Mouse (Mus musculus) spleen, postnatal 14 days (tissue): ENCODE measurements around the gene Pfkfb2.

ENCODE experiments used
- DNase-seq, 2 experiments: peaks; one replicate each; pipeline ENCODE4 v3.0.0; 2021 to 2022; ENCODE audit warnings: low spot score in 2 of 2

The Pfkfb2 gene

DNA sequence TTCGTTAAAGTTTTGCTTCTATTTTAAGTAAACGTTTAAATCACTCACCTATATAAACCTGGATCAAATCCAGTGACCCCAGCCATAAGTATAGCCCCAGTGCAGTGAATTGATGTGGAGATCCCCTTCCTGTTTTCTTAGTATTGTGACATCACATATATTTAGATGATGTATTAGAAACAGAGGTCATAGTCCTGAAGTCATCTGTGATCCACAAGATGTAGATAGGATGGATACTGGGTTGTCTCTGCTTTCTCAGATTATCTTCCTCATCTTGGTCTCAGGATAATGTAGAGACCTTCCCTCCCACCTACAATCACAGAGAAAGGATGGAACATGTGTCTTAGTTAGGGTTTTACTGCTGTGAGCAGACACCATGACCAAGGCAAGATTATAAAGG, at the start of gene Pfkfb2:
TSS of gene Pfkfb2 (minus strand) at position 101 of the 400 bp plus-strand sequence.
- no peak for DNase-seq

DNA sequence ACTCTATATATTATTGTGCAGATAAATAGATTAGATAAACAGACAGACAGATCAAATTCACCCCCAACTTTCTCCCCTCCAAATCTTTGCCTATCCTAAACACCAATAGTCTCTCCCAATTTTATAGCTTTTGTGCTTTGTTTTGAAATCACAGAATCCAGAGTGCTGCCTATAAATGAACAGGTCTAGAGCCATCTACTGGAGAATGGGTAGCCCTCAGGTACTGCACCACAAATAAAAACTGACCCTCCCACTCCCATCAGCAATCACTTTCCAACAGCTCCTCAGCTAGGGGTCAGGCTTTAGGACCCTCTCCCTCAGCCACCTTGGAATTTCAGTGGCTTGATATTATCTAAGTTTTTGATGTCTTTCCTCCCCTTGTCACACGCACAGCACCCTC, 47.6 kb upstream of the Pfkfb2 start:
- no peak for DNase-seq

DNA sequence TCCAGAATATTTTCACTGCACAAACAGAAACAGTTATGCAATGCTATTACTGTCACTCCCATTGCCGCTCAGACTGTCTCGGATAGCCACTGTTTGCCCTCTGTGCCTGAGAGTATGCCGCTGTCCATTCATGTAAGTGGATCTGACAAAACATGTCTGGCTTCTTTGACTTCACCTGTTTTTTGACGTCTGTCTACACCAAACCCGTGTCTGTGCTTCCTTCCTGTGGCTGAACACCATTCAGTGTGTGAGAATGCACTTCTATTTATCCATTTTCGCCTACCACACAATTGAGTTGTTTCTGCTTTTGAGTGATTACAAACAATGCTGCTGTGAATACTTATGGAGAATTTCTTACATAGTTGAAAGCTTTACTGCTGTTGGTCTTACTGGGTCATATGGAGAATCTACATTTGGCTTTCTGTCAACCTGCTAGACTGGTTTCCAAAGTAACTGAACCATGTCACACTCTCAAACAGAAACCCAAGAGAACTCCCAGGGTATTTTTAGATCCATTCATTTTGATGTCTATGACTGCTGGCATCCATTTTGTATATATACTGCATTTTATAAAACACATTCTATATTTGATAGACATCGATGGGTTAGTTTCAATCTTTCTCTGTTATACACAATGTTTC, 46.8 kb upstream of the Pfkfb2 start:
- DNase-seq: no peak

DNA sequence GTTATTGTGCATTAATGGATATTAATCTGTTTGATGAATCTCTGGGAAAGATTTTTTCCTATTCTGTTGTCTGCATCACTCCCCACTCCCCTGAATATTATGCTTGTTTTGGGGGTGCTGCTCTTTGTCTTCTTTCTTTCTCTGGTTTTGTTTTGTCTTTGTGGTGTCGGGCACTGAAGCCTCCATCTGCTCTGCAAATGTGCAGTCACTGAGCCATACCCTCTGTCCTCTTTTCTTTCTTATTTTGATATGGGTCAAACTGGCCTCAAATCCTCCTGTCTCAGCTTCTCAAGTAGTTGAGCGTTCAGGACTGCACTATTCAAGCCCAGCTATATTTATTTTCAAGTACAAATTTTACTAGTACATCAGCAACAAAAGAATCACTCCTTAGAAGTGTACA, 46.2 kb upstream of the Pfkfb2 start:
- no peak for DNase-seq

DNA sequence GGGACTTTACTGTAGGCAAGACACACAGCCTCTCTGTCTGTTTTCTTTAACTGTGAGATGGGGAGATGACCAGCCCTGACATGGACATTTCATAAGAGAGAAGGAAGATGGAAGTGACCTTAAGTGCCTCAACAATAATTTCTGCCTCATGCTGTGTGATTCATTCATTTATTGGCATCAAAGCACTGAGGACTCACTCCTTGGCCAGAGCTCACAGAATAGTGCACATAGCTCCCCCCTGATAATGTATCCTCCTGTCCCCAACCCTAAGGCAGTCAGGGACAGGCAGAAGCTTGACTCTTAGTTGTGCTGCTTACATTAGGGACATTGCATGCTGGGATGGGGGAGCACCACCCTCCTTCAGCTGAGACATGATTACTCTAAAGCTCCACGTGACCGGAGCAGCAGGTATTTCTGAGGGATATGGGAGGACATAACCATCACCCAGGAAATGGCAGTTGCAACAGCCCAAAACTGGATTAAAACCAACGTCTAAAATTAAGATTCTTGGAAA, 42.0 kb upstream of the Pfkfb2 start:
- no peak for DNase-seq

DNA sequence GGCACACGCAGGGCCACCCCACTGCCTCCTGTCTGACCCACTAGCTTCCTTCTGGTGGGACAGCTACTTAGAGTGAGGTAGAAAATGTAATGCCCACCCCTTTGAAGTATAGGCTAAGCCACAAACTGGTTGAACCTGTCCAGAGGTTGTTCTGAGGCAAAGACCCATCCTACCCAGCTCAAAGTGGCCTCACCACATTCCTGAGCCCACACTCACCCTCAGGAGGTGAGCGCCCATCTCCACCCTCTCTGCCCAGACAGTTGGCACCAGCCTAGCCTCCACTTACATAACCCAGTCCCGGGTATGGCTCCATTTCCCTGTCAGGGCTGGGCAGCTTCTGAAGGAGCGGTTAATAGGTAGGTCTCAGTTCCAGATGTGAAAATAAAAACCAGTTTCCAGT, 41.4 kb upstream of the Pfkfb2 start:
- DNase-seq: no peak

DNA sequence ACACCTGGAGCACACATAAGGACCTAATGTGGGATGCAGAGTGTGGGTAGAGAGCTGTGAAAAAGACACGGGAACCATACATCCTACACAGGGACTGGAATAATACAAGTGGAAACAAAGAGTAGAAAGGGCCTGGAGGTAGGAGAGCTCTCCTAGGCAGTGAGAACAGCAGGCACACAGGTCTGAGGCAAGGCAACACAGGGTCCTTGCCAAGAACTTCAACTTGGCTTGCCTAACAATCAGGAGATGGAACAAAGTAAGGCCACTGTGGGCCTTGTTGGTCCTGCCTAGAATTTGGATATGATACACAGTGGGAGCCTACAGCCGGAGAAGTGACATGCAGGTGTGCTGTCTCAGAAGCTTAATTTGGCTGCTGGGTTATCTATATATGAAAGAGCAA, 40.9 kb upstream of the Pfkfb2 start:
- DNase-seq: no peak

DNA sequence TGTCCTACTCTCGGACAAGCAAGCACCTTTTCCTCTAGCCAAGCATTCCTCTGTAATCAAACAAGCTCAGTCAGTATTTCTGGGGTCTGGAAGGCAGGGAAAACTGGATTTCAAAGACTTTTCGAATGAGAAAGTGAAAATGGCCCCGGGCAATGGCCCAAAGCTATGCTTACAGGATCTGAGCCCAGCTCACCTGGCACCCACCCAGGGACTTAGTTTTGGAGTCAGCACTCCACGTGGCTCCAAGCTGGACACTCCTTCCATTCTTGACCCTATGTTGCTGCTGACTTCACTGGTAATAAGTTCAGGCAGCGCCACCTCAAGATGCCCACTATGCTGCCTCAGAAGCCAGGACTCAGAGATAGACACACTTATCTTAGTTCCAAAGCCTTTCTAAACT, 38.0 kb upstream of the Pfkfb2 start:
- no peak for DNase-seq

DNA sequence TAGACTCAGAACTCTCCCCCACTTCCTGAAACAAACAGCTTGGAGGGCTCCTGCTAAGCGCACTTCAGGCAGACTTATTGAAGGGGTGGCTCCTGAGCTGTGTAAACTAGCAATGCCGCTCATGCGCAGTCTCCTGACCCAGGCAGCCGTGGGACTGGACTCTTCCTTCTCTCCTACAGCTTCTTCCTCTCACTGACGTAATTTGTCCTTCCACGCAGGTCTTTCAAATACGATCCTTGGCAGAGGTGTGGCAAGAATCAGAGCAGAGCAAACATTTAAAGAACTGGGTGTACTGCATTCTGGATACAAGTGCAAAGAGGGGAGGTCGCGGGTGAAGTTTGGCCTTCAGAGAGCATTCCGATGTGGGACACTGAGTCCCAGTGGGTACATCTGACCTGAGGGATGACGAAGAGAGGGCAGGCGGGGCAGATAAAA, 35.0 kb upstream of the Pfkfb2 start:
- DNase-seq: no peak

DNA sequence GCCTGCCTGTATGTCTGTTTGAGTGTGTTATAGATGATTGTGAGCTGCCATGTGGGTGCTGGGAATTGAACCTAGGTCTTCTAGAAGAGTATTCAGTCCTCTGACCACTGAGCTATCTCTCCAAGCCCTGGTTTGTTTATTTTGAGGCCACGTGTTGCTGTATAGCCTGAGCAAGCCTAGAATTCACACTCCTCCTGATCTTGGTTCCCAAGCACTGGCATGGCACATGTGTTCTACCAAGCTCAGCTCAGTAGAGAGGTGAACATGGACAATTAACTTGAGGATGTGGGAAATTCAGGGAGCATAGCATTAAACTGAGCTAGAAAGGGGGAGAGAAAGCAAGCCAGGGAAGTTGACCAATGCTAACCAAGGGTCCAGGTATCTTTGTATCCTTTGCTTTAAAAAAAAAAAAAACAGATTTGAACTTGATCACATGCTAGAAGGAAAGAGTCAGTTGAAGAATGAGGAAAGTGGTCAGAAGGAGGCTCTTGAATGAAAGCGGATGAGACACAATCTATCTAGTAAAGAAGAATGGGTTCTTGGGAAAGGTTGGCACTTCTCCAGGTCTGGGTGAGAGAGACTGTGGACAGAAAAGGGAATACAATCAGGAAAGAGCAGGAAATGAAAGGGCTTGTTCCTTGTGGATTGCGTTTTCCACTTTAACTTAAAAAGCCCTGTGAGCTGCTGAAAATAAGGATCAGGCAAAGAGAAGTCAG, 33.1 kb upstream of the Pfkfb2 start:
- DNase-seq: no peak

DNA sequence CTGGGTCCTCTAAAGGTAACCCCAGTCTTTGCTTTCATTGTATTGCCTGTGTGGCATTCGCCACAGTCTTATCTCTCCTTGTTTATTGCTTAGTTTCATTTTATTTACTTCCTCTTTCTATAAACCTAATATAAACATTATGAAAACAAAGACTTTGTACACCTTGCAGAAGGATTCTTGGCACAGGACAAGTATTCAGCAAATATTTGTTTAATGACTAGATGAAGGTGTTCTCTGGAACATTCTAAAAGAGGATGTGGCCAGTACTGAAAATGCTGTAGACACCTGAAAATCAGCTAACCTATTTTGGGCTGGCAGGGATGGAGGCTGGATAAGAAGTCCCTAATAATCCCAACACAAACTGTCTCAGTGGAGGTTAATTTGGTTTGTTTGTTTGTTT, 32.5 kb upstream of the Pfkfb2 start:
- no peak for DNase-seq

DNA sequence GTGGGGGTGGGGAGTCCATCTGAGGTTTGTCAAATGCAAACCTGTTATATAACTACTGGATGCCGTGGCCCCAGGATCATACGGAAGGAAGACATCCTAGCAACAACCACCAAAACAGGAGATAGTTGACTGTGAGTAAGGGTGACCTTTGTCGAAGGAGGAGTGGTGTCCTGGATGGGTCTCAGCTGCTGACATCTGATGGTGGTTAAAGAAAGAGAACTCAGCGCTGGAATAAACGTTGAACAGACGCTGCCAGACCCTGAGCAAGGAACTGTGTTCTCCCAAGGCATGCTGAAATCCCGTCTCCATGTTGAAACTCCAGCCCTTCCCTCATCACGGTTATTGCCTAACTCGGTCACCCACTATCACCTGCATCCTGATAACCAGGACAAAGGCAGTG, 30.6 kb upstream of the Pfkfb2 start:
- no peak for DNase-seq

DNA sequence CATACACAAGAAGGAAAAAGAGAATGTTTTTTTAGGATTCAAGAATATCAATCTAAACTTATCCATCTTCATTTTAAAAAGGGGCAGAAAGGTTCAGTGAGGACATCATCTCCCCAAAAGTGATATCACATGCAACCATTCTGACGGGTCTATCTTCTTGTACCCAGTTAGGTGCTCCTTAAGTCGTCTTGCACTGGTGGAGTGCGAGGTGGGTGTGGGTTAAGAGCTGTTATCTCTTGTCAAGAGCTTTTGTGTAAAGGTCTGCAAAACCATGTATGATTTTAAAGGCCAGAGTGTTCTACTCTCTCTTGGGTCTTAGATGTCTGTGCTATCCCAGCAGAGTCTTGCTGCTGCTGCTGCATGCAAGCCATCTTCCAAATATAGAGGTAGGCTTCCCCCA, 17.8 kb upstream of the Pfkfb2 start:
- no peak for DNase-seq

DNA sequence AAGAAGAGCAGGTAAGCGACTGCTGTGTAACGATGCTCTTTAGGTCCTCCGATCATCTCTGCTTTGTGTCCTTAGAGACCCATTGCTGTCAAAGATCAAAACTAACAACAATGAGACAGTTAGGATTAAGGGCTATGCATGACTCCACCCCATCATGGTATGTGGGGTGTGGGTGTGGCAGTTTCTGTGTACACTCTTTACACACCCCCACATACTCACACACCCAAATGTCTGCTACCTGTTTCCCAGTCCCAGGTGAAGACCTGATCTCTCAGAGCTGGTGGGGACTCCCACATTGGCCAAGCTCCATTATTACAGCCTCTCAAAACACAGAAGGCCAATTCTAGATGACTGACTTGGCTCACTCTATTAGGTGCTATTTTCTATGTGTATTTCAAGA, 16.5 kb upstream of the Pfkfb2 start:
- no peak for DNase-seq

DNA sequence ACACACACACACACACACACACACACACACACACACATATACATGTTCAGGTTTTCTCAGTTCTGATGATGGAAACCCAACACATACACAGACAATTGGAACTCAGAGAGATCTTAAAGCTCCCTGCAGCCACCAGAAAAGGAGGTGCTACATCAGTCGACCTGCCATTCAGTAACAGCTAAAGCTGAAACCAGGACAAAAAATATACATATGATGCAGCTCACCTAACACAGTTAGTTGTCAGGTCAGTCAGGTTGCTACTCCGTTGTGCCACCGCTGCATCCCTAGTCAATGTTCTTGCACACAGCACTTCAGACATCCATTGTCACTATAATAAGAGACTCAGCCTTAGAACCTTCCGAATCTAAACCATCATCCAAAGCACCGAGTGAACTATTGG, 15.9 kb upstream of the Pfkfb2 start:
- DNase-seq: no peak

DNA sequence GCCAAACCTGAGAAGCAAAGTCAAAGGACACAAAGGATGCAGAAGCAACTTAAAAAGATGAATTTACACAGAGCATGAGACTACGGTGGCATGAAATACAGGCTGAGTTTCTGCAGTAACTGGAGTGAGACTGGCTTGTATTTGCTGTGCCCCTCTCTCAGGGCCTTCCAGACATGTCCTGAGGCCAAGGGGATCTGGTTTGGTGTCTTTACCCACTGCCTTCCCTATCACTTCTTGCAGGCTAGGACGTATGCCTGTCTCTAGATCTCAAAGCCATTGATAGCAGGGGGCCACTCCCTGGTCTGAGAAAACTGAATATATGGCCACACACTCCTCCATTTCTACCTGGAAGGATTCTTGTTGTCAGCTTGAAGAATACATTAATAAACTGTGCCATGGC, 15.2 kb upstream of the Pfkfb2 start:
- no peak for DNase-seq

DNA sequence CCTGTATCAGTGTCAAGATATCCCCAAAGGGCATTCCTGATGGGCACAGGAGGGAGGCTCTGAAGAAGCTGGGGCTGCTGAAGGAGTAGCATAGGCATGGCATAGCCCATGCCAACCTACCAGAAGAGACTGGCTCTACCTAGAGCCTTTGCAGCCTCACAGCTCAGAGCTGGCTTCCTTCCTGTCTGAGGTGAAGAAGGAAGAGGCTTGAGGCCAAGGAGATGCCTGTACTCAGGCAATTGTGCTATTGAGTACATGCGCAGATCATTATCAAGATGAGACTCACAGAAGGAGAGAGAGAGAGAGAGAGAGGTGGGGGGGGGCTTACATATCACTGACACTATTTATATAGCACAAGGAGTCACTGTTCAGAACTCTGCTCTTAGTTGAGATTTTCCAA, 14.7 kb upstream of the Pfkfb2 start:
- DNase-seq: no peak

DNA sequence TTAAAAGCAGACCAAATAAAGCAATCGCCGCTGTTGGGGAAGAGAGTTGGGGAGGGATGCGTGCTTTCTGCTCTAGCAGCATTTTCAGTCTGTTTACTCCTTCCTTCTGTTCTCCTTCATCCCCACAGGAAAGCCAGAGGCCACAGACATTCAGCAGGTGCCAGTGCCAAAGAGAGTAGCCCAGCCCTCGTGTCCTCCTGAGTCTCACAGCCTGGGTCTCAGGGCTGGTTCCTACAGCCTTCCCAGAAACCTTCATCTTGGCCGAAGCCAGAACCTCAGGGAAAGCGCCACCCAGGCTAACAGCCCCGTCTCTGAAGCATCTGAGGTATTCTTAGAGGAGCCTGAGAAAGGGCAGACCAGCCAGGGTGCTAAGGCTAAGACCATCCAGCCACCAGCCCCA, 13.1 kb upstream of the Pfkfb2 start:
- no peak for DNase-seq

DNA sequence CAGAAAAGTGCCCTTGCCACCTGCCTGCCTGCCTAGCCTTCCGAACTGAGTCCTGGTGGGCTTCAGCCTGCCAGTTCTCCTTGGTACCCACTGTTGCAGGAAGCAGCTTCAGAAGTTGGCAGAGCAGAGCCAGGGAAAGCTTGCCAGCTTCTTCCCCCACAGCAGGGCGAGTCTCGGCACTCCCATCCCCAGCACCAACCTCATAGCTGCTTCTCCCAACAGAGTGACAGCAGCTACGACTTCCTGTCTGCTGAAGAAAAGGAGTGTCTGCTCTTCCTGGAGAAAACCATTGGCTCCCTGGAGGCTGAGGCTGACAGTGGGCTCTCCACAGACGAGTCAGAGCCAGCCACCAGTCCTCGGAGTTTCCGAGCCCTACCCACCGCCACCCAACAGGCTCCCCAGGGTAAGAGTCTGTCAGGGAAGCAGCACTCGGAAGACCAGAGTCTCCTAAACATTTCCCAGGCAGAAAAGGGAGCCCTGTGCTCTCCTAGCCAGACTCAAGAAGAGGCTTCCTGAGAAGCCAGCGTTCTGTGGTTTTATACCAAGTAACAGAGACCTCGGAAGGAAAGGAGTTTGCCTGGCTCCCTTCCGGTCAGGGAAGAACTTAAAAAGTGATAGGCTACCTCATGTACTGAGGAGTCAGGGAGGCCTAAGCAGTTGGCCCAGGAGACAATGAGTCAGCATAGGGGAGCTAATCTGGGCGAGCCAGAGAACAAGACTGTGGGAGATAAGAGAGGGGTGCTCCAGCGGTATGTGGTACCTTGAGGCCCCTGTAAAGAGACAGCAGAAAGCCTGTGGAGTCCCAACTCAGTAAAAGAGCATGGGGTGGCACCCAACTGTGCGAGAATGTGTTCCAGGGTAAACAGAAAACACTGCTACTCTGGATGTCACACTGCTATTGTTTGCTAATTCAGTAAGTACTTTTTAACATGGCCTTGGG, 12.0 kb upstream of the Pfkfb2 start:
- peak; percentile 52 to 57 for DNase-seq

DNA sequence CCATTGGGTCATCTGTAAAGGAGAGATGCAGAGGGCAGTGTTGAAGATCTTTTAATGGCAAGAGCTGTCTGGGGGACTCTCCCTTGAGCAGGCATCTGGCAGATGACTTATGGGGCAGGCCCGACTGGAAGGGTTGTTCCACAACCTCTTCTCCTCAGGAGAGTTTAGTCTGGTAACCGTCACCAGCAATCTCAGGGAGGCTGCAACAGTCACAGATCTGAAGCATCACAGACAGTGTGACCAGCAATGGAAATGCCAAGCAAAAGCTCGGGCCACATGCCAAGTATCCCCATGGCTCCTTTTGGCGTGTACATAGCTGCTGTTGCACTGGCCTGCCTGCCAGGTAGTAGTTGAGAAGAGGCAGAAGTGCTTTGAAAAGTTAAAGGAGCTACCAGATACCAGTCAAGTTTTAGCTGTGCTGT, 11.2 kb upstream of the Pfkfb2 start:
- DNase-seq: no peak

DNA sequence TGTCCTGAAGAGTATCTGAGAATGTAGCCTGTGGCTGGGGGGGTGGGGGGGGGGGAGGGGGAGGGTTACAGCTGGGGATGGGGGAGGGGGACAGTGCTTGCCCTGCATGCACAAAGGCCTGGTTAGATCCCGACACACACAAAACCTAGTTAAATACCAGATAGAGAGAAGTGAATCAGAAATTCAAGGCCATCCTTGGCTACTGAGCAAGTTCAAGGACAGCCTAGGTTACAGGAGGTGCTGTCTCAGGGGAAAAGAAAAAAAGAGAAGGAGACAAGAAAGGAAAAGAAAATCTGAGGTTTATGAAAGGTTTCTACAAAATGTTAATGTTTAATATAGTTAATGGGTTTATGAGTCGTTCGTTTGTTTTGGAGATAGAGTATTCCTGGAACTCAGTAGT, 10.6 kb upstream of the Pfkfb2 start:
- no peak for DNase-seq

DNA sequence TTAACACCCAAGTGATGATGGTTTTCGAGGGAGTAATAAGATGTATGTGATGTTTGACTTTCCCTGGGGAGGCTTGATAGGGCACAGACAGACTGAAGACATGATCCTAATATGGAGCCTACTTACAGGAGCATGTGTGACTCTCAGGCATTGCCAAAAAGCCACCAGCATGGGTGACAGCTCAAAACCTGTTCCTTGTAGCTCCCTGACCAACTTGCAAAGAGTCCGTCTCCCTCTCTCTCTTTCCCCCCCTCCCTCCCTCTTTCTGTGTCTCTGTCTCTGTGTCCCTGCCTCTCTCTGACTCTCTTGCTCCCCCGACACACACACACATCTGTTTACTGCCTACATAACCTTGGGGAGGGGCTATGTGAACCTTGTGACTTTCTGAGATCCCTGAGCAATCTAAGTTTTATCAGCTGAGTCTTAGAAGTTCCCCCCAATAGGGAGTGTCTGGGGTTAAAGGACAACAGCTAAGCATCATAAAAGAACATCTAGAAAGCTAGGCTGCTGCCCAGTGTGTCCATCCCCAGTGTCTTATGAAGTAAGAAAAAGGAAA, 9.6 kb upstream of the Pfkfb2 start:
- no peak for DNase-seq
